Mouse (Mus musculus) embryonic stem cell, embryonic (primary cell): ENCODE data around the gene Gm20388.

Experiments used
- CTCF ChIA-PET, 4 experiments: fragments of 300-600 bp in 2 of 4; fragments of 350-600 bp in 2 of 4; sonication (Branson Sonifier 250); formaldehyde crosslinking; loops; one replicate each; lab custom pipeline; 2022; ENCODE audit warnings: inconsistent platforms in 2 of 4; lab: Charles Lee
- POLR2A ChIA-PET, 4 experiments: fragments of 300-600 bp in 2 of 4; fragments of 350-600 bp in 2 of 4; sonication (Branson Sonifier 250); formaldehyde crosslinking; loops; one replicate each; lab custom pipeline; 2022; ENCODE audit warnings: antibody characterized with exemption in 4 of 4, inconsistent platforms in 1 of 4; lab: Charles Lee

Gm20388 gene

GRCm38 (mm10) chr8:123044743-123045425 is 3134.2 kb downstream of the Gm20388 start:
- CTCF ChIA-PET = interaction anchor here in 1 of 4 experiments (0.6 to 1.0 kb wide), 2 partner anchors 61 to 62 kb away, joined by 3 read pairs; no protein-coding TSS in a partner anchor
- POLR2A ChIA-PET = interaction anchor here (0.5 to 11.9 kb wide), 72 partner anchors 8 to 1052 kb away, joined by 3 to 181 read pairs (median 4); partner anchors contain the start of genes Spg7 (in 2 of the 4), Chmp1a (in 1 of the 4), Fanca (in 1 of the 4) and Spata2l (in 1 of the 4)

DNA sequence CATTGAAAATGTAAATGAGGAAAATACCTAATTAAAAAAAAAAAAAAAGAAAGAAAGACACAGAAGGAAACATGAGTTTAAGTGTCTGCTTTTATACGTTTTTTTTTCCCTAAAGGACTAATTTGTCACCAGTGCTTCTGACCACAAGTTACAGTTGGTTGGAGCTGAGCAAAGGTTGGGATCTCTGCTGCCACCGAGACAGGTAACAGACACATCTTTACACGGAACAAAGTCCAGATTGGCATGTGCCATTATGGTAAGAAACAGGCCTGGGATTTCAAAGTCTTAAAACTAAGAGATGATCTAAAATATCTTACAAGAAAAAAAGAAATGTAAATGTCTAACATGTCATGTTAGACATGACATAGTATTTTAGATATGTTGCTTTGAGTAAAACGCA is 3136.1 kb downstream of the Gm20388 start:
- POLR2A ChIA-PET = interaction anchor here in 2 of 4 experiments (0.6 to 11.9 kb wide), 18 partner anchors 9 to 1123 kb away, joined by 3 to 181 read pairs (median 6); partner anchors contain the start of genes Chmp1a (in 1 of the 2) and Spata33 (in 1 of the 2)
- CTCF ChIA-PET = no interaction called here

GRCm38 (mm10) chr8:123047827-123048226 is 3137.2 kb downstream of the Gm20388 start:
- POLR2A ChIA-PET = interaction anchor here in 3 of 4 experiments (0.6 to 11.9 kb wide), 20 partner anchors 9 to 141 kb away, joined by 3 to 181 read pairs (median 6); no protein-coding TSS in a partner anchor
- CTCF ChIA-PET = interaction anchor here in 1 of 4 experiments (1.1 to 1.2 kb wide), 2 partner anchors 9 to 151 kb away, joined by 3 read pairs; no protein-coding TSS in a partner anchor

DNA sequence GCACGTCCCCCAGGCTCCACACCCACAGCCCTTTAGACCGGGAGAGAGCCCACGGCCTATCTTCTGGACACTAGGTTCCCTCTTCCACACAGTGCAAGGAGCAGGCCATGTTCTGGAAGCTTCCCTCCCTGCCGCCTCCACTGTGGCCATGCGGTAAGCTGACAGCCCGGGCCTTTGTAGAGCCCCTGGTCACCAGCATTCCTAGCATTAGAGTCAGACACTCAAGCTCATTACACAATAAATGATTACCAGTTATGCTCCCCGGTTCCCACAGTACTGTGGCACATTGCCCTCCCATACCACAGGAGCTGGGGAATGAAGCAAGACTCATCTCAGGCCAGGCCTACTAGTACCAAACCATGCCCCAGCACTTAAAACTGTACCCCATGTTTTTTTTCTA is 3137.8 kb downstream of the Gm20388 start:
- ChIA-PET POLR2A (interaction anchor here in 3 of 4 experiments (0.6 to 11.9 kb wide), 11 partner anchors 8 to 69 kb away, joined by 3 to 181 read pairs (median 7); no protein-coding TSS in a partner anchor), CTCF (interaction anchor here in 1 of 4 experiments (1.1 to 1.2 kb wide), 2 partner anchors 8 to 152 kb away, joined by 3 read pairs; no protein-coding TSS in a partner anchor)

DNA sequence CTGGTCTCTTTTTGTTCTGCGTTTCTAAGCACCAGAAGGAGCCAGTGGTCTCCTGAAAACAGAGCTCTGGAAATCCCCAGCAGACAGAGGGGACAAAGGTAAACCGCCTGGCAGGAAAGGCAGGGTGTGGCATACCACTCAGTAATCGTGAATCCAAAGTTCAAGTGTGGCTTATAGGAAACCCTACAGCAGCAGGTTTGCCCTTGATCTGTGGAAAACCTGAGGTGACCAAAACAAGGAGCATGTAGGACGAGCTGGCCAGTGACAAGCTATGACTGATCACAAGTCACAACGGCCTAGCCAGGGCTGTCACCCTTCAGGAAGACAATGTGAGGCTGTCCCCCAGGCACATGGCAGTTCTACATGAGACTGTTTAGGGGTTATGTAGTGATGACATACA is 3140.8 kb downstream of the Gm20388 start:
- ChIA-PET CTCF (interaction anchor here in 1 of 4 experiments (0.7 kb wide), 1 partner anchor 70 kb away, joined by 4 read pairs; no protein-coding TSS in a partner anchor), POLR2A (interaction anchor here in 3 of 4 experiments (1.2 to 4.9 kb wide), 13 partner anchors 8 to 145 kb away, joined by 3 to 24 read pairs (median 4); partner anchors contain the start of genes Ankrd11 (in 2 of the 3) and Spg7 (in 1 of the 3))

GRCm38 (mm10) chr8:123062721-123063120 is 3152.1 kb downstream of the Gm20388 start, which contains the start of gene Spg7:
Gene Spg7, plus strand, starts transcription at chr8:123062942.
- ChIA-PET CTCF (no interaction called here), POLR2A (interaction anchor here in 2 of 4 experiments (0.7 to 3.6 kb wide), 10 partner anchors 9 to 45 kb away, joined by 3 to 24 read pairs (median 4); no protein-coding TSS in a partner anchor)

DNA sequence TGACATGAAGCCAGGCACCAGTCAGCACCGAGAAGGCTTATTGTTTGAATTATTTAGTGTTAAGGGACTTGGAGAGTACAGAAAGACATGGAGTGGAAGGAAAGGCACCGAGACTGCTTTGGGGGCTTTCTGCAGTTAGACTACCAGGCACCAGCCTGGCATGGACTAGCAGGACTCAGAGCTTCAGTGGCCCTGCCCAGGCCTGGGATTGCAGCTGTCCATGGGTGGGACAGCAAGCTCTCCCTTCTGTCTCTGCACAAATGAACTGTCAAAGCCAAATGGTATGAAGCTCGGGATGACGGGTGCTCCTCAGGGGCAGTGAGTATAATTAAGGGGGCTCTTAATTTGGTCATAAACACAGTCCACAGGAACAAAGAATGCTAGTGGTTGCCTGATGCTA is 3153.4 kb downstream of the Gm20388 start:
- ChIA-PET CTCF (interaction anchor here in 1 of 4 experiments (0.7 kb wide), 1 partner anchor 140 kb away, joined by 3 read pairs; no protein-coding TSS in a partner anchor), POLR2A (interaction anchor here in 2 of 4 experiments (0.8 to 3.6 kb wide), 19 partner anchors 7 to 168 kb away, joined by 3 to 47 read pairs (median 6); partner anchors contain the start of gene Ankrd11 (in 1 of the 2))

GRCm38 (mm10) chr8:123064809-123065213 is 3154.2 kb downstream of the Gm20388 start:
- CTCF ChIA-PET = interaction anchor here in 2 of 4 experiments (0.7 to 1.0 kb wide), 4 partner anchors 9 to 122 kb away, joined by 3 to 4 read pairs (median 4); no protein-coding TSS in a partner anchor
- POLR2A ChIA-PET = interaction anchor here (0.5 to 3.6 kb wide), 61 partner anchors 8 to 545 kb away, joined by 3 to 47 read pairs (median 4); partner anchors contain the start of genes Ankrd11 (in 3 of the 4), Chmp1a (in 1 of the 4), Galns (in 1 of the 4) and Spata33 (in 1 of the 4)

DNA sequence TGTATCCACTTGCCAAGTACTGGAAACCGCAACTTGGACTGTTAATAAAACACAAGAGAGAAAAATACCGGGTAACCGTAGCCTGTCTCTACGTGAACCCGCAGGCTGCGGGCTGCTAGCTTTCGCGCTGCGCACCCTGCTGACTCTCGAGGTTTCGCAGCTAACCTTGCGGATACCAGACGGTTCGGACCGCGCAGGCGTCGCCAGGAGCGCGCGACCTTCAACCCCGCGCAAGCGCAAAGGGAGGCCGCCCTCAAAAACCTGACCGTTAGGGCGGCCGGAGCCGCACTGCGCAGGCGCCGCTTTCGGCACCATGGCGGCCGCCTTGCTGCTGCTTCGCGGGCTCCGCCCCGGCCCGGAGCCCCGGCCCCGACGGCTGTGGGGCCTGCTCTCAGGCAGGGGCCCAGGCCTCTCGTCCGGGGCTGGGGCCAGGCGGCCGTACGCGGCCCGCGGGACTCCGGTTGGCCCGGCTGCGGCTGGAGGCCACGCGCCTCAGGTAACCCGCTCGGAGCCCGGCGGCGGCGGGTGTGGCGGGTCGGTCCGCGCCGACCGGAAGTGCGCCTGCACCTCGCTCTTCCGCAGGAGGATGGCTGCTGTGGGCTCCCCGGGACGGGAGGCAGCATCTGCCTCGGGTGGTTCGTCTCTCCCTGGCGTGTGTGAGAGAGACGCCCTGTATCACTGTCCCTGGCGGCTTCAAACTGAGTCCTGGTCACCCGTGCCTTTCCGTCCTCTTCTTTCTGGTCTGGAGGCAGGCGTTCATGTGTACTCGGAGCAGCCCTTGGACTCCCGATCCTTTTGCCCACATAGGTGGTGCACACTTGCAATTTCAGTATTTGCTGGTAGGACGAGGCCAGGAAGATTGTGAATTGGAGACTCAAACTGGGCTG is 3154.8 kb downstream of the Gm20388 start:
- CTCF ChIA-PET = interaction anchor here in 2 of 4 experiments (0.7 to 1.0 kb wide), 4 partner anchors 9 to 123 kb away, joined by 3 to 4 read pairs (median 4); no protein-coding TSS in a partner anchor

GRCm38 (mm10) chr8:123066101-123066683 is 3155.6 kb downstream of the Gm20388 start:
- ChIA-PET CTCF (no interaction called here), POLR2A (interaction anchor here in 3 of 4 experiments (0.6 to 3.2 kb wide), 19 partner anchors 9 to 759 kb away, joined by 3 to 13 read pairs (median 4); partner anchors contain the start of genes Ankrd11 (in 1 of the 3) and Cdt1 (in 1 of the 3))

More for the DNA sequence above, 3154.8 kb downstream of the Gm20388 start:
- POLR2A ChIA-PET = interaction anchor here (0.5 to 3.6 kb wide), 67 partner anchors 9 to 545 kb away, joined by 3 to 47 read pairs (median 4); partner anchors contain the start of genes Ankrd11 (in 3 of the 4), Cdt1 (in 1 of the 4), Chmp1a (in 1 of the 4) and Galns (in 1 of the 4)

GRCm38 (mm10) chr8:123071176-123071575 is 3160.5 kb downstream of the Gm20388 start:
- POLR2A ChIA-PET = interaction anchor here in 1 of 4 experiments (1.5 kb wide), 1 partner anchor 15 kb away, joined by 5 read pairs; no protein-coding TSS in a partner anchor

DNA sequence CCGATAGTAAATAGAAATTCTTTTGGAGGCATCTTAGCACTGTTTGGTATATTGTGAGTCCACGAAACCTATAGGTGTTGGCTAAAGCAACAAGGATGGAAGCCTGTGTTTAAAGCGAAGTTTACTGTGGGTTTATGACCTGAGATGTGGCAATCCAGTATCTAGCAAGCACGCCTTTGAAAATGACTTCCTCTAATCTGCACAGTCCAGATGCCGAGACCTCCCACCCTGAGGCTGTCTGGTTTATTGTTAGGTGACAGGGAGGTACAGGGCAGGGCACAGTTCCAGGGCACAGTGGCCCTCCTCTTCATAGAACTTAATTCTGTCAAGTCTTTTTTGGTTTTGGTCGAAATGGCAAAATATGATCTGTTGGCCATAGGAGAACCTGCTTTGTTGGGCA is 3166.6 kb downstream of the Gm20388 start:
- ChIA-PET POLR2A (interaction anchor here in 2 of 4 experiments (1.3 to 3.1 kb wide), 5 partner anchors 12 to 32 kb away, joined by 3 to 18 read pairs (median 3); no protein-coding TSS in a partner anchor), CTCF (no interaction called here)

More at GRCm38 (mm10) chr8:123071176-123071575, 3160.5 kb downstream of the Gm20388 start:
- CTCF ChIA-PET = interaction anchor here in 1 of 4 experiments (0.6 kb wide), 1 partner anchor 190 kb away, joined by 3 read pairs; no protein-coding TSS in a partner anchor

DNA sequence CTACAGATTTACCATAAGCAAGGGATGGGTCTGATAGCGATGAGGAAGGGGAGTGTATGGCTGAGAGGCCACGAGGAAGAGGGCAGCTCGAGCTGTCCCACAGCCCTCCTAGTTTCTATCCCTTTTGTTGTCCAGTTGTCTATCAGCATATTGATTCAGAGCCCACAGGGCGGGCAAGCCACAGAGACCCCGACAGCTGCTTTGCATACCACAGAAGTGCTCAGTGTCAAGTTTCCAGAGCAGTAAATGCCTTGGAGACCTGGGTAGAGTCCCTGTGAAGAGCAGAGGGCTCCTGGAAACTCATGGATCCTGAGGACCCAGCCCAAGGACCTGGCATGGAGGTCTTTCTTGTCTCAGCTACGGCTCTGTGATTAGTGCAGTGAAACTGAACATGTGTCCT is 3172.4 kb downstream of the Gm20388 start:
- ChIA-PET POLR2A (interaction anchor here in 2 of 4 experiments (0.6 to 1.8 kb wide), 5 partner anchors 8 to 135 kb away, joined by 3 to 6 read pairs (median 3); no protein-coding TSS in a partner anchor), CTCF (no interaction called here)

DNA sequence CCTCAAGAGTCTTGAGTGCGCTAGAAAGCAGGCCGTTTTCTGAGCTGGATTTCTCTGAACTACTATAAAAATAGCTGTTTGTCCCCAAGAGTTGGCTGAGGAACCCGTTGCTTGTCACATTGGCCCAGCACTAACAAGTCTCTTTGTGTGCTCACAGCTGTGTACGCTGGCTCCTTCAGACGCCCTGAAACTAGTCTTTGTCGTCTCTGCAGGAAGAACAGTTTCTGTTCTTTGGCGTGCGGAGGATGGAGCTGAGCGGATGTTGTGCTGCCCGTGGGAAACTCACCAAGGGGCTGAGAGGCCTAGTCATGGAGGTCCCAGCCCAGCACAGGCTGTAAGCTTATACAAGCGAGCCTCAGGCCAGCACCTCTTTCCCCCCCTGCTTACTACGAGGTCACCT is 3173.0 kb downstream of the Gm20388 start:
- ChIA-PET POLR2A (interaction anchor here in 1 of 4 experiments (0.6 to 1.3 kb wide), 5 partner anchors 9 to 158 kb away, joined by 3 to 6 read pairs (median 3); no protein-coding TSS in a partner anchor), CTCF (no interaction called here)

DNA sequence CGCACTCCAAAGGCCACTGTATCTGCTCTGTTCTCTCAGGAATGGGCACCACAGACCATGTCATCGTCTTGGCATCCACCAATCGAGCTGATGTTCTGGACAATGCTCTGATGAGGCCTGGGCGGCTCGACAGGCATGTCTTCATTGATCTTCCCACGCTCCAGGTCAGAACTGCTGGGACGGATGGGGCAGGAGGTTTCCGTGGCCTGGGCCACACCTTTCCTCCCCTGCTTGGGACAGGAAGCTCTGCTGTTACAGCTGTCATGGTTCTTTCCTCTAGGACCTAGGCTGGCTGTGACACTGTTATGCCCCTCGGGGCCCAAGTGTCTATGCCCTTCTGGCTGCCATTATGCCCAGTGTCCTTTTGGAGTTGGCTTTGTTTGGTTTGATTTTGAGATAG is 3176.6 kb downstream of the Gm20388 start:
- CTCF ChIA-PET = interaction anchor here in 1 of 4 experiments (0.6 kb wide), 1 partner anchor 599 kb away, joined by 4 read pairs; no protein-coding TSS in a partner anchor
- POLR2A ChIA-PET = interaction anchor here in 1 of 4 experiments (1.0 to 6.2 kb wide), 2 partner anchors 11 to 13 kb away, joined by 3 to 26 read pairs; no protein-coding TSS in a partner anchor

DNA sequence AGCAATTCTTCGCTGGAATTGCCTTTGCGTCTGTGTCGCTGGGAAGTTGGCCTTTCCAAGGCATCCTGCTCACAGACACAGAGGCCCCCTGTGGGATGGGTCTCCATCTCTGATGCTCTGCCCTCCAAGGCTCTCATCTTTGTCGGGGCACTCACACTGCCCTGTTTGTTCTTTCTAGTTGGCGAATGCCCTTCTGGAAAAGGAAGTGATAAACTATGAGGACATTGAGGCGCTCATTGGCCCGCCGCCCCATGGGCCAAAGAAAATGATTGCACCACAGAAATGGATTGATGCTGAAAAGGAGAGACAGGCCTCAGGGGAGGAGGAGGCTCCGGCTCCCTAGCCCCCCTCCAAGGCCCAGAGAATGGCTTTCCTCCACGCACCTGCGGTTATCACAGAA is 3186.6 kb downstream of the Gm20388 start:
- ChIA-PET POLR2A (no interaction called here), CTCF (interaction anchor here in 1 of 4 experiments (0.8 kb wide), 1 partner anchor 11 kb away, joined by 3 read pairs; no protein-coding TSS in a partner anchor)
